Mouse (Mus musculus): ENCODE measurements around the gene Slc24a2.

Slc24a2 gene

DNA sequence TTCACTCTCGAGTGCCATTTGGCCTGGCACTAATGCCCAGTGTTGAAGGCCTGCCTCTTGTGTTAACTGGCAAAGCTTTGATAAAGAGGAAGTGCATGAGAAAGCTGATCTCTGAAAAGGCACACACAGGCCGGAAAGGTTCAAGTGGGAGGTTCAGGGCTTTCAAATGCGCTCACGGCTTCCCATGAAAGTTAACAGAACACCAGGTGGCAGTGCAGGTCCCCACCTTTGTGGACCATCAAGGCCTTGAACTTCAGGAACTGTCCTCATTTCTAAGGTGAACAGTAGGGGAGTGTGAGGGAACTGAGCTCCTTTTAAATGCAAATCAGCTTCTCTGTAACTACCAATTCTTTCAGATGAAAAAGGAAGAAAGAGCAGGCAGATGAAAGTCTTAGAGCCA, 110.5 kb downstream of the Slc24a2 start:
- DNase-seq (ENCODE audit: low read depth, low spot score): peak; percentile 55

GRCm38 (mm10) chr4:87115726-87116125, 114.6 kb downstream of the Slc24a2 start:
- DNase-seq (ENCODE audit: low read depth, low spot score): no peak

DNA sequence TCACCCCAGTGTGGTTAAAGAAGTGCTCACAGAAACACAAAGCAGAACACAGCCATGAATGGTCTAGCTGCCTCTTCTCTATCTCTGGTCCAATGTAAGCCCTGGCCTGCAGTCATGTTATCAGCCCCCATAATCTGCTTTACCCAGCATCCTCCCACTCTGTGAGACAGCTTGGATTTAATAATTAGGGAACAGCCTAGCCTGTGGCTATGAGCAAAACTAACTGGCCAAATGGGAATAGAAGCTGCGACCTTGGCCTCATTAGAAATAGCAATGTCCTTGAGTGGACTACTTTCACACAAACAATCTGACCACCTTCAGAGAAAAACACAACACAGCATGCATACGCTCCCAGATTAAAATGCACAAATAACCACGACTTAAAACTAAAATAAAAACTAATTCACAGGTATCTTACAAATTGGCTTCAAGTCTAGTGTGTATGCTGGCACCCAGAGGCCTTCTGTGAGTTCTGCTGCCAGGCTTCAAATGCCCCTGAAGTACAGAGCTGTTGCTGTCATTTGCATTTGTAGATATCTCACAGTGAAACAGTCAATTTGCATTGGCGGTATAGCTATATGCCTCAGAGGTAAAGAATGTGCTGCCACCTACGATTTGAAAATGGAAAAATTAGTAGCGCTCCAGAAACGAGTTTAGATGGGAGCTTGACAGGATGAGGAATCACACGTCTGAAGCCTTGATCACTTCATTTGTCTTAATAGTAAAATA, 120.8 kb downstream of the Slc24a2 start:
- peak; percentile 53 for DNase-seq (ENCODE audit: low read depth, low spot score)

DNA sequence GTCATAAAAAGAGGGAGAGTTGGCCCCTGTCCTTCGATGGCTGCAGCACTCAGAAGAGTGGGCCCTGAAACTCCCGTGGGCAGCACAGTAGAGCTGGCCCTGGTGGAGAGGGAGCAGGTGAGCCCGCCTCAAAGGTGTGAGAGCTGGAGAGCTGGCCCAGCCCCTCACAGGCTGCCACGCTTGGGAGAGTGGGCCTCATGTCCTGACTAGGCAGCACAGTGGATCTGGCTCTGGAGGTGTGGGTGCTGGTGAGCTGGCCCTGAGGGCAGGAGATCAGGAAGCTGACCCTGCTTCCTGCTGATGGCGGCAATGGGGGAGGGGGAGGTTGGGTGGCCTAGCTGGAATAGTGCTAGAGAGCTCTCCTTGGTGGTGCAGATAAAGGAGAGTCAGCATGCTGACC, 129.3 kb downstream of the Slc24a2 start:
- DNase-seq (ENCODE audit: low read depth, low spot score): no peak

GRCm38 (mm10) chr4:87096186-87096585, 134.1 kb downstream of the Slc24a2 start:
- DNase-seq (ENCODE audit: low read depth, low spot score): peak; percentile 85

DNA sequence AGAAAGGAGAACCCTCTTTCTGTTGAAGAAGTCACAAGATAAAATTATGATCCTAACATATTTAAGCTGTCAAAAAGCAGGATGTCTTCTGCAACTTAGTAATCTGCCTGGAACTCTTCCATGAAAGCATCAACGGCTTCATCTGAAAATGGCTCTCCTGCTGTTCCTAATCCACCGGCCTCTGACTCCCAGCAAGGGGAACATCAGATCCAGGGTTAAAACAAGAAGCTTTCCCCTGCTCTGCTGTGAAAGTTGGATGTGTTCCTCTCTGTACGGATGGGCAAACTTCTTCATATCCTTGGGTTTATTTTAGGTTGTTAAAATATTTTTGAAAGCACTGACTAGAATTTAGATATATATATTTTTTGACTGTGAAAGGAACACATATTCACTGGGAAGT, 136.7 kb downstream of the Slc24a2 start:
- DNase-seq (ENCODE audit: low read depth, low spot score): peak; percentile 70

- peak; percentile 69 for DNase-seq (ENCODE audit: low read depth, low spot score)
Observed at GRCm38 (mm10) chr4:87090841-87091240, 139.4 kb downstream of the Slc24a2 start.

DNA sequence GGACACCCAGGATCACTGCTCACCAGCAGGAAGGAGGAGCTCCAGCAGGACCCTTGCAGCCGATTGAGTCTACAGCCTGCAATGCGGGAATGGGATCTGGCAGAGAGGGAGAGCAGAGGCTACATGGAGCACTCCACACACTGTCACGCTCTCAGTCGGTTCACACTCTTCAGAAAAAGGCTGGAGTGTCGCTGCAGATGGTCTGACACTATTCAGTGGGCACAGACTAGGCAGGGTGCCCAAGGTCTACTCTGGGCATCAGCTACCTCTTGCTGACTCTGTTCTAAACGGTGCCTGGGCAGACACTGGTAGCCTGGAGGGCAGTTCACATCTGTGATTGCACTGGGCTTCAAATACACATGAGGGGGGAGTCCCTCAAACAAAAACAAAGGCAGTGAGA, 141.6 kb downstream of the Slc24a2 start:
- peak; percentile 82 for DNase-seq (ENCODE audit: low read depth, low spot score)

DNA sequence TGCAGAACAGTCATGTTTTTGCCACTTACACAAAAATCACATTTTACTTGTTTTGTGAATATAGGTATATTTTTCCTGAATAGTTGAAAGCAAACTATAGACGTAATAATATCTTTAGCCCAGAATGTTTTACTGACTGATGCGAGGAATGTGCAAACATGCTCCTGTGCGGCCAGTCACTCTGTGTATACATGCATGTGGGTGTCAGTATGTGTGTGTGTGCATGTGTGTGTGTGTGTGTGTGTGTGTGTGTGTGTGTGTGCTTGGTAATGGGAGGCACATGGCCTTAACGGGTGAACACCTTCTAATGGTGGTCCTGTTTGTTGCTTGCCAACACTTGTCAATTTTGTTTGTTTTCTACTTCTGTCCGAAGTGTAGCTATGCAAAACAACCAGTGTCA, 142.7 kb downstream of the Slc24a2 start:
- DNase-seq (ENCODE audit: low read depth, low spot score): no peak

DNA sequence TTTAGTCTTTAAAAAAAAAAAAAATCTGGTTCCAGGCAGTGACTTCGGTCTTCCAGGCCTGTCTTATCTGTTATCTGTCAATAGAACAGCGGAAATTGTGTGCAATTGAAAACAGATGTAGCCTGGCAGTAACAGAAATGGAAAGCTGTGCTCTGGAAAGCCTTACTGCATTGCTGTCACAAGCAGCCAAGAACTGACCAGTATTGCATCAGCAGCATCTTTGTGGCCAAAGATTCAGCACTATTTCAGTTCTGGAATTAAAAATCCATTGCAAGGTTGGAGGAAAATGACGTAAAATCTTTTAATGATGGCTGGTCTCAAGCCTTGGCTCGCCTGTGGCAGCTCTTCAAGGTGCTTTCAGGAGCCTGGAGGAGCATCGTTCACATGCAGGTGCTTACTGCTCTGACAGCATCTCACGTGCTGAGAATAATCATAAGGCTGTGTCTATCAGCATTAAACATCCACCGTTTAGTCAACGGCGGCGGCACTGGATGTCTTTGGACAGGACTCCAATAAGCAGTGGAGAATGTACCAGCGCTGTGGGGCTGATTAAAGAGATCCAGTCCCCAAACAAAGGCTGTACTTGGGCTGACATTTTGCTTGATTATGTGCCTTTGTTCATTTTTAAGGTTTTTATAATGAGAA, 143.2 kb downstream of the Slc24a2 start:
- DNase-seq (ENCODE audit: low read depth, low spot score): peak; percentile 63

DNA sequence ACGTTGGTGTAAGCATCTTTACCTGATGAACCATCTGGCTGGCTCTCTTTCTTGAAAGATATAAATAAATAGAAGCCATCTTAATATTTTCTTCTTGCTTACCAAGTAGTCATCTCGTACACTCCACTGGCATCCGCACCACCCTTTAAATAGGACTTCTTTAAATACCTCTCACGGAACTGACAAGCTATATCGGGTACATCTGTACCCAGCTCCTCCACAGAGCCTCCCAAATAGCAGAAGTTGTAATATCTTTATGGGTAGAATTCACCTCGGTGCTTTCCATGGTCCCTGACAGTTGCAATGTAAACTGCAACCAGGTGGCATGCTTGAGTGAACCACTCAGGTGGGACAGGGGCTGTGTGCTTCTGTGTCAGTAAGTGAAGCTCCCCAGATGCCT, 149.0 kb downstream of the Slc24a2 start:
- peak; percentile 69 for DNase-seq (ENCODE audit: low read depth, low spot score)

- DNase-seq (ENCODE audit: low read depth, low spot score): no peak
Observed at GRCm38 (mm10) chr4:87079305-87079704, 151.0 kb downstream of the Slc24a2 start.

- DNase-seq (ENCODE audit: low read depth, low spot score): peak; percentile 72
Observed at GRCm38 (mm10) chr4:87078726-87079125, 151.6 kb downstream of the Slc24a2 start.

DNA sequence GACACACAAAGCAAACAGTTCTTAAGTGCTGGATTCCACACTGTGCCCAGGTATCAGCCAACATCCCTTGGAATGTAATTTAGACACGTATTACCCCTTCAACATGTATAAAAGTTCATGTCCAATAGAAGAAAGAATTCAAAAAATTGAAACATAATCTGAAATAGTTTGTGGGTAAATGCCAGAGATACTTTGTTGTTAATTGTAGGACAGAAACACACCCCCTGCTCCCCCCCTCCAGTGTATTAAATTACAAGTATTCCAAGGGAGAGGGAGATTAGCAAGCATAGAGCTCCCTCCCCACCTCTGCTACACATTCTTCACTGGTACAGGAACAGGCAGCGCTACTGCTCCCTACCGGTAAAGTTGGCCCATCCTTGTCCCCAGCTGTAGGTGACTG, 154.5 kb downstream of the Slc24a2 start:
- DNase-seq (ENCODE audit: low read depth, low spot score): no peak

- no peak for DNase-seq (ENCODE audit: low read depth, low spot score)
Observed at GRCm38 (mm10) chr4:87068121-87068520, 162.2 kb downstream of the Slc24a2 start.

GRCm38 (mm10) chr4:87065227-87065626, 165.1 kb downstream of the Slc24a2 start:
- no peak for DNase-seq (ENCODE audit: low read depth, low spot score)

- DNase-seq (ENCODE audit: low read depth, low spot score): no peak
Observed at GRCm38 (mm10) chr4:87064561-87064960, 165.7 kb downstream of the Slc24a2 start.

DNA sequence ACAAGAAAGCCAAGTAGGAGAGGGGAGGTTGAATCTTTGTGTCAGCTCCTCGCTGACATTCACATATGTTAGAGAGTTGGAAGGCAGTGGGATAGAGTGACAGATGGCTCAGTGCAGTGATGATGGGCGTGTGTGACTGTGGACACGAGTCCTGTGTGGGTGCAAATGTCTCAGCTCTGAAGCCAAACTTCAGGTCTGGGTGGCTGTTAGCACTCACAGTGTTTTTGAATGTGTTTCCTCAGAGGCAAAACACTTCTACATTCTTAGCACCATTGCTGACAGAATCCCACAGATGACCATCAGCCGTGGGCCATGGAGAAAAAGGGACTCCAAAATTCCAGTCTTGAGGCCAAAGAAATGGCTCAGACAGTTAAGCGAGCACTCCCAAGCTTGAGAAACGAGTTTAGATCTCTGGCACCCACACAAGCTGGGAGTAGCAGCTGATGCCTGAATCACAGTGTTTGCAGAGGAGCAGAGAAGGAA, 167.5 kb downstream of the Slc24a2 start:
- DNase-seq (ENCODE audit: low read depth, low spot score): peak; percentile 88

DNA sequence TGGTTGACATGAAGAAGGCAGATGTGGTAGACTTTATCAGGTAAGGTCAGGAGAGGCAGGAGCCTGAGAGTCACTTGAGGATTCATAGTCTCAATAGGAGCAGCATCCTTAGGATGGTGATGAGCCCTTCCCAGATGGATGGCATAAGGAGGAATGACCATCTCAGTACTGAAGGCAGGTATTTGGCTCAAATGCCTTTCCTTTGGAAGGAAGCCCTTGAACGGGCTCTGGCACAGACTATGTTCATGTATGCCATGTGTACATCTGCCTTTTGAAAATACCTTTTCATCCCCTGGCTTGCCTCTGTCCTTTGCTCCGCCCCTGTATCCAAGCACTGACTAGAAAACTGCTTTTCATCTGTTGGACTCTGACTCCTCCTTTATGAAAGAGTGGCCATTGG, 168.6 kb downstream of the Slc24a2 start:
- no peak for DNase-seq (ENCODE audit: low read depth, low spot score)

GRCm38 (mm10) chr4:87057572-87057971, 172.7 kb downstream of the Slc24a2 start:
- peak; percentile 67 for DNase-seq (ENCODE audit: low read depth, low spot score)

DNA sequence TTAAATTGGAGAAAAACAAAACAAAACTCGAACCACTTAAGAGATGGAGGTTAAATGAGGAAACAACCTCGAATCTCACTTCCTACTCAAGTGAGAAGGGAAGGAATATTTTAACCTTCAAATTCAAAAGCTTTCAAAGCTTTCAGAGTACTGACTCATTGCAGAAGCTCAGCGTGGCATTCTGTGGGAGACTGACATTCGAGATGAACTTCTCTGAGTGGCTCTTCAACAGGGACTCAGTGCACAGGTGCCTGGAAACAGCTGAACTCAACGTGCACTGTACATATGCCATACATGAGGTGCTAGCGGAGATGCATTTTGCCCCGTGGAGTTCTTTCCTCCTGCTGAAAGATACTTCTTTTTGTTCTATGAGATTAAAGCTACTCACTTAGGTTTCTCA, 174.5 kb downstream of the Slc24a2 start:
- peak; percentile 83 for DNase-seq (ENCODE audit: low read depth, low spot score)

DNA sequence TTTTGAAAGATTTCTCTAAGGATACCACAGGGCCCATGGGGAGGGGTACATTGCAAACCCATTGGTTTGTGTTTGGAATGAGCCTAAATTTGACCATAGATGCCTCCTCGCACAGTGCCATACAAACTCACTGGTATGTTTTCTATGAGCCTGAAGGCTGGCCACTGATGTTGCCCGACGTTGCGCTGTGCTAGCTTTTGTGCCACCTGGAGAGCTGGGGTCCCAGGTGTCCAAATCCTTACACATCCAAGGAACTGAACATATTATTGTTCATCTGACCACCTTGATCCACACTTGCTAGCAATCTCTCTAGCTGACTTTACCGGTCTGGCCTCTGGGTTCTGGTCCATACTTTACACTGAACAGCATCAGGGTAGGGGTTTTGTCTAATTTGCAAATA, 177.4 kb downstream of the Slc24a2 start:
- no peak for DNase-seq (ENCODE audit: low read depth, low spot score)

- DNase-seq (ENCODE audit: low read depth, low spot score): peak; percentile 70
Observed at GRCm38 (mm10) chr4:87049061-87049460, 181.2 kb downstream of the Slc24a2 start.
